Mouse (Mus musculus): Measurements from ENCODE around the gene Dgkb. TPM values are rescaled to one million over a fixed set of nuclear protein-coding genes. Genes with fewer than 3 reads are reported as not detected.

Gene Dgkb
- polyA plus RNA-seq, 1 experiment, result 0.03 TPM

DNA sequence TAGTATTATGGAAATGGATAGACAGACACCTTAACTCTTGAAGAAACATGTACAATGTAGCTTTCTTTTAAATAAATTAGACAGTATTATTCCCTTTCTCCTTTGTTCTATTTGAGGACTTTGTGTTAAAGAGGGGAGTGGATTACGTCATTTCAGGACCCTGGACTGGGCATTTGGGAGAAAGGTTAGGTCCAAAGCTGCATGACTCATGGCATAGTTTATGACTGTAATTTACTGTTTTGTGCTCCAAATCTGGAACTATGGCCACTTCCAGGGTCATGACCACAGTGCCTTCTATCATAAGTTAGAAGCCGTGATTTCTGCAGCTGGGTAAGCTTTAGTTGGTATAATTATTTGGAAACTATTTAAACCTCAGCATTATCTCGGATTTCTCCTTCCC is 294.4 kb downstream of the Dgkb start:
- DNase-seq, result no peak
- Histone ChIP-seq H3K4me3 (ENCODE audit: control insufficient read depth, insufficient read depth, low read length) (no peak overlapping the region), H3K27me3 (ENCODE audit: control insufficient read depth, insufficient read depth, low read length) (no peaks in the 10 kb centered on the region), H3K27ac (ENCODE audit: control insufficient read depth, insufficient read depth, low read length) (no peak overlapping the region), H3K4me1 (replicated peaks; ENCODE audit: control insufficient read depth, insufficient read depth, low read length) (no peaks in the 10 kb centered on the region), H3K36me3 (ENCODE audit: control insufficient read depth, insufficient read depth, low read length) (no peaks in the 10 kb centered on the region)
- TF ChIP-seq CTCF (IDR thresholded peaks at IDR 0.05; ENCODE audit: borderline replicate concordance, control insufficient read depth, extremely low read depth, insufficient read depth, low read length, poor library complexity) (no peak), POLR2A (IDR thresholded peaks at IDR 0.05; ENCODE audit: control insufficient read depth, extremely low read depth, insufficient read depth, low read length, poor library complexity) (no peak)
- WGBS, result 93% methylated on average over 3 of the region's 3 CpGs

GRCm38 (mm10) chr12:38114990-38115615 is 297.6 kb downstream of the Dgkb start:
- Histone ChIP-seq H3K4me3 (ENCODE audit: control insufficient read depth, insufficient read depth, low read length) (no peak overlapping the region), H3K27me3 (ENCODE audit: control insufficient read depth, insufficient read depth, low read length) (no peaks in the 10 kb centered on the region), H3K4me1 (replicated peaks; ENCODE audit: control insufficient read depth, insufficient read depth, low read length) (no peaks in the 10 kb centered on the region), H3K27ac (ENCODE audit: control insufficient read depth, insufficient read depth, low read length) (no peak overlapping the region), H3K36me3 (ENCODE audit: control insufficient read depth, insufficient read depth, low read length) (no peaks in the 10 kb centered on the region)
- no peak for DNase-seq
- WGBS, result 91% methylated on average over 1 of the region's 1 CpGs
- no peak for TF ChIP-seq CTCF (IDR thresholded peaks at IDR 0.05; ENCODE audit: borderline replicate concordance, control insufficient read depth, extremely low read depth, insufficient read depth, low read length, poor library complexity)
- TF ChIP-seq POLR2A (IDR thresholded peaks at IDR 0.05; ENCODE audit: control insufficient read depth, extremely low read depth, insufficient read depth, low read length, poor library complexity), result no peak

- Histone ChIP-seq H3K27me3 (ENCODE audit: control insufficient read depth, insufficient read depth, low read length) (no peaks in the 10 kb centered on the region), H3K4me1 (replicated peaks; ENCODE audit: control insufficient read depth, insufficient read depth, low read length) (no peaks in the 10 kb centered on the region), H3K27ac (ENCODE audit: control insufficient read depth, insufficient read depth, low read length) (no peak overlapping the region), H3K36me3 (ENCODE audit: control insufficient read depth, insufficient read depth, low read length) (no peaks in the 10 kb centered on the region), H3K4me3 (ENCODE audit: control insufficient read depth, insufficient read depth, low read length) (no peak overlapping the region)
- no peak for TF ChIP-seq POLR2A (IDR thresholded peaks at IDR 0.05; ENCODE audit: control insufficient read depth, extremely low read depth, insufficient read depth, low read length, poor library complexity)
- no peak for DNase-seq
Measured at GRCm38 (mm10) chr12:38123524-38123923, 306.0 kb downstream of the Dgkb start.

- Histone ChIP-seq H3K36me3 (ENCODE audit: control insufficient read depth, insufficient read depth, low read length) (no peaks in the 10 kb centered on the region), H3K27ac (ENCODE audit: control insufficient read depth, insufficient read depth, low read length) (no peak overlapping the region), H3K4me1 (replicated peaks; ENCODE audit: control insufficient read depth, insufficient read depth, low read length) (no peaks in the 10 kb centered on the region), H3K4me3 (ENCODE audit: control insufficient read depth, insufficient read depth, low read length) (no peak overlapping the region), H3K27me3 (ENCODE audit: control insufficient read depth, insufficient read depth, low read length) (no peaks in the 10 kb centered on the region)
- WGBS, result 88% methylated on average over 4 of the region's 4 CpGs
- no peak for TF ChIP-seq POLR2A (IDR thresholded peaks at IDR 0.05; ENCODE audit: control insufficient read depth, extremely low read depth, insufficient read depth, low read length, poor library complexity)
- no peak for TF ChIP-seq CTCF (IDR thresholded peaks at IDR 0.05; ENCODE audit: borderline replicate concordance, control insufficient read depth, extremely low read depth, insufficient read depth, low read length, poor library complexity)
- DNase-seq, result no peak
Measured at GRCm38 (mm10) chr12:38125297-38125696, 307.8 kb downstream of the Dgkb start.

DNA sequence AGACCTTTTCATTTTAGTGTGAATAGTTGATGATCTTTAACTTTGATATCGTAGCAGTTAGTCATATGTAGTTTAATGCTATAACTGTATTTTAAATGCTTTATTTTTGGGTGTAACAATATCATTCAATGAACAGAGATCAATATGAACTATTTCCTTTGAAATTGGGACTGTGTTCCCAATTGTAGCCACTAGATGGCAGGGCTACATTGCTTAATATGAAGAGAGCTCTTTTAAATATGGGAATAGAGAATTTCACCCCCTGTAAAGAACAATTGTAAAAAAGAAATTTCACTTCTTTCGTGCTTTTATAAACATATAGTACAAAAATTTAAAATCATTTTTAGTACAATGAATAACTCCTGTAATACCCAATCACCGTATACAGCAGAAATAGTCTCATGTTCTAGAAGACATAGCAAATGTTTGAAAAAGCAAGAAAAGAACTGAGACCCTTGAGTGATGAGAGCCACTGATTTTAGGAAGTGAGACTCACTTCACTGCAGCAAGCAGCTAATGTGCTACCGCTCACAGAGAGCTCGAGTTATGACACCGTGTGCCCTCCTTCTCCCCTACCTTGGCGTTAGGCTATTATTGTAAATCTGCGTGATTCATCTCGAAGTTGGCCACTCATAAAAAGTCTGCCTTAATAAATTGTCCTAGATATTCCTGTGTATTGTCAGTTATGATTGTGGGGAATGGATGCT is 312.8 kb downstream of the Dgkb start:
- Histone ChIP-seq H3K36me3 (ENCODE audit: control insufficient read depth, insufficient read depth, low read length) (no peaks in the 10 kb centered on the region), H3K4me1 (replicated peaks; ENCODE audit: control insufficient read depth, insufficient read depth, low read length) (no peaks in the 10 kb centered on the region), H3K4me3 (ENCODE audit: control insufficient read depth, insufficient read depth, low read length) (no peak overlapping the region), H3K27me3 (ENCODE audit: control insufficient read depth, insufficient read depth, low read length) (no peaks in the 10 kb centered on the region), H3K27ac (ENCODE audit: control insufficient read depth, insufficient read depth, low read length) (no peak overlapping the region)
- peak; percentile 7 for DNase-seq
- WGBS, result 60% methylated on average over 9 of the region's 9 CpGs
- no peak for TF ChIP-seq CTCF (IDR thresholded peaks at IDR 0.05; ENCODE audit: borderline replicate concordance, control insufficient read depth, extremely low read depth, insufficient read depth, low read length, poor library complexity)
- no peak for TF ChIP-seq POLR2A (IDR thresholded peaks at IDR 0.05; ENCODE audit: control insufficient read depth, extremely low read depth, insufficient read depth, low read length, poor library complexity)

DNA sequence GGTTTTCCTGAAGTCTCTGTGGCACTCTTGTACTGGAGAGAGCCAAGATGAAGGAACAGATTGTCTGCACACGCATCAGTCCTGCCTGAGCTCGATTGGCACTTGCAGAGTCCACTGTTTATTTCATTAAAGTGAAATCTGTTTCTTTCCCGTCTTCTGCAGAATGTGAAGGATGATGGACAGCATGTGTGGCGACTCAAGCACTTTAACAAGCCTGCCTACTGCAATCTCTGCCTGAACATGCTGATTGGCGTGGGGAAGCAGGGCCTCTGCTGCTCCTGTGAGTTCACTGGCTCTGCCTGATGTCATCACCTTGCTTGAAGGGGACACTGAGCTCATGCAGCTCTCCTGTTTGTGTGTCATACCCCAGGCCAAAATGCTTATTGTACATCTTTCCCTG is 318.9 kb downstream of the Dgkb start:
- DNase-seq, result no peak
- H3K36me3 ChIP-seq (ENCODE audit: control insufficient read depth, insufficient read depth, low read length), result no peaks in the 10 kb centered on the region
- TF ChIP-seq POLR2A (IDR thresholded peaks at IDR 0.05; ENCODE audit: control insufficient read depth, extremely low read depth, insufficient read depth, low read length, poor library complexity) (no peak), CTCF (IDR thresholded peaks at IDR 0.05; ENCODE audit: borderline replicate concordance, control insufficient read depth, extremely low read depth, insufficient read depth, low read length, poor library complexity) (no peak)
- no peaks in the 10 kb centered on the region for H3K27me3 ChIP-seq (ENCODE audit: control insufficient read depth, insufficient read depth, low read length)
- H3K27ac ChIP-seq (ENCODE audit: control insufficient read depth, insufficient read depth, low read length), result no peak overlapping the region
- no peak overlapping the region for H3K4me3 ChIP-seq (ENCODE audit: control insufficient read depth, insufficient read depth, low read length)
- no peaks in the 10 kb centered on the region for H3K4me1 ChIP-seq (replicated peaks; ENCODE audit: control insufficient read depth, insufficient read depth, low read length)
- WGBS, result 88% methylated on average over 5 of the region's 5 CpGs

Data from thymus, adult 2 months (tissue).